Mouse (Mus musculus) induced T-regulatory cell, adult 2 months (primary cell): Measurements from ENCODE around the gene Tdrd9.

Experiments used
- DNase-seq: peaks from one replicate; pipeline ENCODE4 v3.0.0-alpha.2; 2012; ENCODE audit warnings: low read depth

Gene Tdrd9

DNA sequence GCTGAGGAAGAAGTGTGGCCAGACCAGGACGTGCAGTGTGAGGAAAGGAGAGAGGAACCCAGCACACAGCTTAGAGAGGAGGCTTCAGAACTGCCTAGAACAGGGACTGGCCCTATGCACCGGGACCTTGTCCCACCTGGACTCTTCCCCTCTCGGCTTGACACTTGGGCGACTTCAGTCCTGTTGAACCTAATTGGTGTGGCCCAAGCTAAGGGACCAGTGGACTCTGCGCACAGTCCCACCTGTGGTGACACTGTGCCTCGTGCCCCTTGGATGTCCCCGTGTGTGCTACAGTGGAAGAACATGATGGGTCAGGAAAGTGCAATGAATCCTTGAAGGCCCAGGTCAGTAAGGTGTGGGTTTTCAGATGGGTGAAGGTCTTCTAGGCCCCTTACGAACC lies 136.3 kb downstream of the Tdrd9 start:
- DNase-seq: no peak

DNA sequence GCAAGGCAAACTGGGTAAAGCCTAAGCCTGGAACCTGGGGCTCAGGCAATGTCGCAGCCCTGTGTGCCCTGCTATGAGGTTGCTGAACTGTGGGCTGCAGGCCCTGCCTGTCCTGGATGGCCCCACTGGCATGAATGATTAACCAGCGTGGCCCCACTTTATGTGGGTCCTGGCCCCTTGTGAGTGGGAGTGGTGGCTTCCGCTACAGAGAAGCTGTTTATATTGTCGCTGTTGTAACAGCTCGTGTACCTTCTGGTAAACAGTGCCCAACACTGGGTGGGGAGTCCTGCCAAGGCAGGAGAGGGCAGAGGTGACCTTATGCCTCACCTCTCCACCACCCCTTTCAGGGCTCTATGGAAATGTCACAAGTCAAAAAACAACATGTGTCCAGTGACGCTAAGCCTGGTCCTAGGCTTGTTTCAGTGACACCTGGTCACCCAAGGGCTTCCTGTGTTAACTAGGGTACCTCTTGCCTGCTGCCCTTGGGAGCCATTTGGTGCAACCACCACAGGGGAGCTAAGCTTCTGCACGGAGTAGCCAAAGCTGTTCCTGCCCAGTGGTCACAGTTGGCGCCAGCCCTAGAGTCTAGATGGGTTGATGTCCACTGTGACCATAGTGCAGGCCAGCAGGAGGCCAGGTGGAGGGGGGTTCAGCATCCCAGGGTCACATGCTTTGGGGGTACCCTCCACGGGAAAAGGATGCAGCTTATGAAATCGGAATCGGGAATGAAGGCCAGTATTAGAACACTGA lies 137.5 kb downstream of the Tdrd9 start:
- no peak for DNase-seq

DNA sequence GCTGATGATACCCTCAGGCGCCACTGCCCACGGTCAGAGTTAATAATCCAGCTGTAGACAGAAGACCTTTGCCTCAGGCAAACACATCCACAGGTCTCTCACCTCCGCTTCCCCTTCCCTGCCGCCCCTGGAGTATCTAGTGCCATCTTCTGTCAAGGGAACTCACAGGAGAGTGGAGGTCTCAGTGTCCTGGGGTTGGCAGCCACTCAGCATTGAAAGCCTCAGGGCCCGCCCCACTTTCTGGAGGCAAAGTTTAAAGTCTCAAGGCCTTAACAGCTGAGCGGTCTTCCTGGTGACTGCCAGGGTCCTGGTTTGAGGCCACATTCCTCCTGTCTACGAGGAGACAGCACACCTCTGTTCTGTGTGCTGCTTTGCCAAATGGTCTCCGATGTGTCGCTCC lies 138.3 kb downstream of the Tdrd9 start:
- DNase-seq: no peak

DNA sequence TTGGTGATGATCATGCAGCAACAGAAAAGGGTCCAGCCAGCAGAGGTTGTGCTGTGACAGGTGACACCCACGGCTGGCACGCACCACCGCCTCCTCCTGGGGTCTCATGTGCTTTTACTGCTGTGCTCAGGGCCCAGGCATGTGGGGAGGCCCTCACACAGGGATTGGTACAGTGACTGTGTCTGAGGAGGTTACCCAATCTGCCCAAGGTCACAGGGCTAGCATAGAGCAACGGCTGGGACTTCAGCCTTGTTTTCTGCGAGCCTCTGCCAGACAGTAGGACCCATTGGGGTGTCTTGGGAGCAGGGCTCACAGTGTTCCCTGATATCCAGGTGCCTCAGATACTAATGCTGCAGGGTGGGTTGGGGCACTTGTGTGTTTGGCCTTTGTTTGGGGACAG lies 140.0 kb downstream of the Tdrd9 start:
- no peak for DNase-seq

DNA sequence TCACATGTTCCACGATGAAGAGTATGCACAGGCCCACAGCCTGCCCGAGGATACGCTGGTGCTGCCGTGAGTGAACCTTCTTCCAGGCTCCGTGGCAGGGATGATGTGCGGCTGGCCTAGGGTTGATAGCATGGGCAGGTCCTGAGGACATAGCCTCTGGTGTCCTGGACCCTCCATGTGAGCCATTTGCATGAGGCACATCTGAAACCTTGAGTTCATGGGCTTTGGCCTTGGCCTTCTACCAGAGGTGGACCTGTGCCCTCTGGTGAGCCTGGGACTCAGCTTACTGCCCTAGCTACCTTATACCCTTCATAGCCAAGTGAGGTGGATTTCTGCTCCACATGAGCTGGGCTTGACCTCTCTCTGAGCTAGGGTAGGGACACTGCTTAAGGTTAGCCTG lies 140.9 kb downstream of the Tdrd9 start:
- DNase-seq: no peak

DNA sequence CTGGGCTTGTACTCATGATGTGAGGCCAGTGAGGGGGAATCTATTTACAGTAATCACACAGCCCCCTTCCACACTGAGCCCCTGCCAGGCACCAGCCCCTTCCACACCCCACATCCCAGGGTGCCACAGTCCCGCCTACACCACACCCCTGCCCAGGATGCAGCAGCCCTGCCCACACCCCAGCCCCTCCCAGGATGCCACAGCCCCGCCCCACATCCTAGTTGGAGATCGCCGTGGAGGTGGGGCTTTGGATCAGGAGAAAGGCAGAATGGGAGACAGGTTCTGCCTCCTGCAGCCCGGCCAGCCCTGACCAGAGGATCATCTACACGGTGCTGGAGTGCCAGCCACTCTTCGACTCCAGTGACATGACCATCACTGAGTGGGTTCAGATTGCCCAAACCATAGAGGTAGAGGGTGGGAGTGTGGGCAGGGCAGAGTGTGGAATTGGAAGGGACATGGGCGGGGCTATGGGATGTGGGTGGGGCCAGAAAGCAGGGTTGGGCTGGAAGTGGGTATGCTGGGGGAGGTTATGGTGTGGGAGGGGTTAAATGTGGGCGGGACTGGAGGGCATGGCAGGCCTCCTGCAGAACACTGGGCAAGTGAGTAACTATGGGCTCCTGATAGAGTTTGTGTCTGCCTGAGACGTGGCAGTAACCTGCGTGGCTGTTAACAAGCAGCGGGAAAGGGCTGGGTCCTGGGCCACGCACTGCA lies 141.5 kb downstream of the Tdrd9 start:
- peak; percentile 26 for DNase-seq

DNA sequence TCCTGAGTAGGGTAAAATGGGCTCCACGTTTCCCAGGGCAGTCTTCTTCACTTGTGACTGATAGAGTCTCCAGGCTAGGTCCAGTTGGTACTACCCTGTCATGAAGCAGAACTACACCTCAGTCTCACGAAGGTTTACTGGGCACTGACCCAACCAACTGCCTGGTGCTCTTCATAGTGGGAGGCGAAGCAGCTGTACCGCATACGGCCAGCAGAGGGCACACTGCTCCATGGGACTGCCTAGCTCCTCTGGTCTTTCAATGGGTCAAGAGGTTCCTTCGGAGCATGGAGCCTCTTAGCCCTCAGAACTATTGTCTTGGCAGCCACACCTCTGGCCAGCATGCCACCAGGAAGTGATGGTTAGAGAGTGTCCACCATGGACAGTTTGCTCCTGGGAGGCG lies 142.4 kb downstream of the Tdrd9 start:
- DNase-seq: peak; percentile 76

DNA sequence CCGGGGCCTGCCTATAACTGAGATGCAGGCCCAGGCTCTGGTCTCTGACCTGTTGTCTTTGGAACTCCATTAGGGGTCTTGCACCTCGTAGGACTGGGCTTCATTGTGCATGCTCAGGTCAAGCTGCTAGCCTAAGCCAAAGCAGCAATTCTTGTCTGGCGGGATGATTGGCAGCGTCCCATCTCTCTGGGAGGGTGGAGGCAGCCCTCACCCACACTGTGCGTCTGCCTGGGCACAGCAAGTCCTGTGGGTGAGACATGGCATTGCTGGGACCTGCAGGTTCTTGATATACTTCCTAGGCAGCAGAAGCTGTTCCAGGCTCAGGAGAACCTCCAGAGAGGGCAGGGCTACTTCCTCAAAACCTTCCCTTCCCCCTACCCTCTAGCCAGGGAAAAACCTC lies 145.6 kb downstream of the Tdrd9 start:
- no peak for DNase-seq

DNA sequence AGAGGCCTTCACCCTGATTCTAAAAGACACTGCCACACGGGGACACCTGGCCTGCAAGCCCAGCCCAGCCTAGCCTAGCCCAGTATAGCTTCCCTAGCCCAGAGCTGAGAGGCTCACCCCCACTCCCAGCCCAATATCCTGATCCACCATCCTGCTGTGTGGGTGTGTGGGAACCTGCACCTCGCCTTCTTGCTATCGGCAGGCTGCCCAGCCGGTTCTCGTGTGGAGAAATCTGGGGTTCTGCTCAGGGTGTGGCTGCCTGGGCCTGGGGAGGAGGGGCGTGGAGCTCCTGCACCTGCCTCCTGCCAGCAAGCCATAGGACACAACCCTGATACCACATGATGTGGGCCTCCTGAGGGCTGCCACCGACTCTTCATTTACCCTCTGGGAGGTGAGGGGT lies 146.3 kb downstream of the Tdrd9 start:
- no peak for DNase-seq
